Mouse (Mus musculus) MEL (cell line): ENCODE data around the gene Faf1. TPM values are rescaled to one million over a fixed set of nuclear protein-coding genes. Genes with fewer than 3 reads are reported as not detected.
"Not testable (repeated sequence)": the region's sequence is repeated elsewhere in the genome, so short reads cannot be mapped to it uniquely, and the experiment has no call there.

Experiments used
- DNase-seq: peaks from one replicate; pipeline ENCODE4 v3.0.0; 2011; ENCODE audit warnings: low read depth, low spot score
- H3K27ac ChIP-seq: 2 replicates; pipeline ENCODE4 v1.5.1; 2012; ENCODE audit warnings: low read depth, mild to moderate bottlenecking, control low read depth, low read length, moderate library complexity; ENCODE audit not compliant: control insufficient read depth
- H3K27me3 ChIP-seq, 2 experiments: fragments of 150-350 bp in 1 of 2; sonication (generic) in 1 of 2; 2 replicates each; pipeline ENCODE4 v1.6.1; 2012; ENCODE audit warnings: low read length in 2 of 2, mild to moderate bottlenecking in 2 of 2, improper control_type of control experiment in 1 of 2, moderate library complexity in 1 of 2; ENCODE audit not compliant: insufficient read depth in 2 of 2, control insufficient read depth in 1 of 2
- H3K36me3 ChIP-seq, 2 experiments: 2 replicates each; pipeline ENCODE4 v1.6.1; 2012 to 2014; ENCODE audit warnings: low read length in 2 of 2, improper control_type of control experiment in 1 of 2, inconsistent platforms in 1 of 2, mild to moderate bottlenecking in 1 of 2; ENCODE audit not compliant: insufficient read depth in 2 of 2, control insufficient read depth in 1 of 2
- H3K4me1 ChIP-seq, 2 experiments: fragments of 150-350 bp in 1 of 2; sonication (generic) in 1 of 2; 2 replicates each; pipeline ENCODE4 v1.6.1; 2012; ENCODE audit warnings: low read length in 2 of 2, improper control_type of control experiment in 1 of 2, mild to moderate bottlenecking in 1 of 2; ENCODE audit not compliant: insufficient read depth in 2 of 2, control insufficient read depth in 1 of 2
- H3K4me3 ChIP-seq, 2 experiments: fragments of 150-350 bp in 1 of 2; sonication (generic) in 1 of 2; 2 replicates each; pipeline ENCODE4 v1.5.1; 2012; ENCODE audit warnings: low read depth in 2 of 2, low read length in 2 of 2, mild to moderate bottlenecking in 2 of 2, moderate library complexity in 2 of 2, control low read depth in 1 of 2, improper control_type of control experiment in 1 of 2; ENCODE audit not compliant: control insufficient read depth in 1 of 2, insufficient read depth in 1 of 2
- H3K79me2 ChIP-seq: 2 replicates; pipeline ENCODE4 v1.6.1; 2012; ENCODE audit warnings: mild to moderate bottlenecking, low read length, moderate library complexity; ENCODE audit not compliant: control insufficient read depth, poor library complexity, insufficient read depth
- H3K9ac ChIP-seq: 2 replicates; pipeline ENCODE4 v1.6.1; 2012; ENCODE audit warnings: low read depth, mild to moderate bottlenecking, control low read depth, low read length, moderate library complexity; ENCODE audit not compliant: control insufficient read depth, poor library complexity, severe bottlenecking
- H3K9me3 ChIP-seq: fragments of 150-350 bp; sonication (generic); replicated peaks from 2 replicates; pipeline ENCODE4 v1.6.1; 2012; ENCODE audit warnings: mild to moderate bottlenecking, low read length, improper control_type of control experiment, moderate library complexity; ENCODE audit not compliant: insufficient read depth
- EP300 ChIP-seq, 2 experiments: IDR thresholded peaks; 2 replicates each; pipeline ENCODE4 v1.6.1; 2011; ENCODE audit warnings: improper control_type of control experiment in 2 of 2, low read length in 2 of 2, low read depth in 1 of 2, mild to moderate bottlenecking in 1 of 2
- ETS1 ChIP-seq: IDR thresholded peaks from 2 replicates; pipeline ENCODE4 v1.6.1; 2012; ENCODE audit warnings: low read depth, mild to moderate bottlenecking, inconsistent platforms, low read length, improper control_type of control experiment, moderate library complexity
- GABPA ChIP-seq: IDR thresholded peaks from 2 replicates; pipeline ENCODE4 v1.6.1; 2012; ENCODE audit warnings: low read depth, mild to moderate bottlenecking, inconsistent platforms, low read length, improper control_type of control experiment, moderate library complexity
- GATA1 ChIP-seq: IDR thresholded peaks from 2 replicates; pipeline ENCODE4 v1.6.1; 2011; ENCODE audit warnings: low read depth, low read length, improper control_type of control experiment
- JUND ChIP-seq: IDR thresholded peaks from 2 replicates; pipeline ENCODE4 v1.6.1; 2011; ENCODE audit warnings: low read depth, mild to moderate bottlenecking, improper control_type of control experiment, low read length
- MAFK ChIP-seq: IDR thresholded peaks from 2 replicates; pipeline ENCODE4 v1.6.1; 2011; ENCODE audit warnings: low read depth, mild to moderate bottlenecking, low read length, improper control_type of control experiment, borderline replicate concordance
- MAZ ChIP-seq: IDR thresholded peaks from 2 replicates; pipeline ENCODE4 v1.6.1; 2012; ENCODE audit warnings: low read depth, mild to moderate bottlenecking, inconsistent platforms, low read length, improper control_type of control experiment
- MXI1 ChIP-seq: IDR thresholded peaks from 2 replicates; pipeline ENCODE4 v1.6.1; 2011; ENCODE audit warnings: mild to moderate bottlenecking, low read depth, low read length, improper control_type of control experiment
- MYC ChIP-seq: IDR thresholded peaks from 2 replicates; pipeline ENCODE4 v1.6.1; 2011; ENCODE audit warnings: low read depth, mild to moderate bottlenecking, low read length, improper control_type of control experiment, moderate library complexity
- NELFE ChIP-seq: IDR thresholded peaks from 2 replicates; pipeline ENCODE4 v1.6.1; 2011; ENCODE audit warnings: low read depth, low read length, improper control_type of control experiment
- RAD21 ChIP-seq: IDR thresholded peaks from 2 replicates; pipeline ENCODE4 v1.6.1; 2011; ENCODE audit warnings: mild to moderate bottlenecking, low read depth, low read length, improper control_type of control experiment
- SIN3A ChIP-seq: IDR thresholded peaks from 2 replicates; pipeline ENCODE4 v1.6.1; 2012; ENCODE audit warnings: low read length, improper control_type of control experiment, inconsistent platforms
- UBTF ChIP-seq: IDR thresholded peaks from 2 replicates; pipeline ENCODE4 v1.6.1; 2012; ENCODE audit warnings: low read depth, mild to moderate bottlenecking, inconsistent platforms, low read length, improper control_type of control experiment, moderate library complexity, borderline replicate concordance; ENCODE audit not compliant: insufficient read depth
- USF1 ChIP-seq: IDR thresholded peaks from 2 replicates; pipeline ENCODE4 v1.6.1; 2014; ENCODE audit warnings: low read depth, mild to moderate bottlenecking, inconsistent platforms, low read length, improper control_type of control experiment, moderate library complexity
- ZNF384 ChIP-seq: IDR thresholded peaks from 2 replicates; pipeline ENCODE4 v1.6.1; 2012; ENCODE audit warnings: low read depth, mild to moderate bottlenecking, inconsistent platforms, low read length, improper control_type of control experiment
- polyA plus RNA-seq, 2 experiments: library from polyadenylated mRNA; stranded (reverse) in 1 of 2; unstranded in 1 of 2; fragments of >175 nt in 1 of 2; fragments of >200 nt in 1 of 2; gene quantifications; 2 replicates each; pipeline versions ENCODE4 v1.2.1 to v1.2.4; 2012; ENCODE audit warnings: low replicate concordance in 2 of 2, low read depth in 1 of 2; ENCODE audit not compliant: insufficient read length in 2 of 2, insufficient read depth in 1 of 2, missing spikeins in 1 of 2
- total RNA-seq: library from RNA; depleted of rRNA; stranded (reverse); fragments of 300-350 nt; gene quantifications from 2 replicates; pipeline ENCODE4 v1.2.3, GENCODE M21; 2012

Gene Faf1
- total and polyA plus RNA-seq, 3 experiments = 36.5 to 37.6 TPM; not detected in 1

DNA sequence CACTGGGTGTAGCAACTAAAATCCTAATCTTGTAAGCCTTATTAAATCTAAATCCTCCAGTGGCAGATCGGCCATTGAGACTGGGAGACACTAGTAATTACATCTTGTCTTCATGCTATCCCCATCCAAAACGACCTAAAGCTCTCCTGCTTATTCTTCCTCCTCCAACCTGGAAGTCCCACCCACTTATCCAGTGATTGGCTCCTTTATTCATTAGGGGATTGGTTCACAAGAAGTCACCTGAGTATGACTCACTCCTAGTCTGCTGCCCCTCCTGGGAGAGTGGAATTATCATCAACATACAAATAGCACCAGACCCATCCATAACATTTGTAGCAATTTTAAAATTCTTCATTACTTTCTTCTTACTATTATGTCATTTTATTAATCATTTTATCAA, 7.2 kb downstream of the Faf1 start:
- H3K79me2 ChIP-seq = peaks cover 63% of the 10 kb centered on the region

DNA sequence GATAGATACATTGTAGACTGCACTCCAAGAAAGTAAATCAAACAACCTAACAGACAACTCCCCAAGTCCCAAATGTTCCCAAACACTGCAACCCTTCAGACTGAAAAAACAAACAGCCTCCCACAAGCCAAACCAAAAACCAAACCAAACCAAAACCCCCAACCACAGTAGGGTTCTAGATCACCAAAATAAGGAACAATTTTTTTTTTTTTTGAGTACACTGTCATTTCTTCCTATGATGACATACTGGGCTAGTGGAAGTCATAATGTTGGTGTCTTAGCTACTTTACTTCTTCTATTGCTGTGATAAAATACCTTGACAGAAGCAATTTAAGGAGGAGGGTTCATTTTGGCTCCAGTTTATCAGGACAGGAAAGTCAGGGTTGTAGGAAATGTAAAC, 16.3 kb downstream of the Faf1 start:
- peaks cover 0 to 2% of the 10 kb centered on the region in 2 experiments; a peak in 1 of 4 replicates for H3K4me1 ChIP-seq
- no peaks in the 10 kb centered on the region for H3K9me3 ChIP-seq
- H3K27ac ChIP-seq = no peak overlapping the region
- peak; percentile 20 for DNase-seq
- H3K9ac ChIP-seq = no peak overlapping the region
- peaks cover 44% of the 10 kb centered on the region for H3K79me2 ChIP-seq
- H3K27me3 ChIP-seq = no peaks in the 10 kb centered on the region
- TF ChIP-seq MXI1 (peak; percentile 21; the same call in 1 of the 2 replicates), MAZ (no peak), ETS1 (no peak), MAFK (no peak), JUND (no peak), EP300 (IDR thresholded peaks at IDR 0.05; ENCODE audit: low read depth in 1 of 2, low read length in 2 of 2) (0 out of 4 replicates have a peak, but pooled peaks of 1 of the 2 experiments have one; percentile 8), MYC (no peak), NELFE (no peak), RAD21 (no peak), ZNF384 (peak; percentile 67), GABPA (no peak)
- H3K4me3 ChIP-seq = no peak overlapping the region
- peaks cover 8% of the 10 kb centered on the region in 2 experiments for H3K36me3 ChIP-seq

More for the DNA sequence above, 7.2 kb downstream of the Faf1 start:
- DNase-seq = peak; percentile 33
- Histone ChIP-seq H3K27ac (no peak overlapping the region), H3K4me1 (peaks cover 6 to 8% of the 10 kb centered on the region in 2 experiments; a peak in 3 of 4 replicates), H3K9ac (no peak overlapping the region), H3K4me3 (no peak overlapping the region), H3K9me3 (no peaks in the 10 kb centered on the region), H3K27me3 (no peaks in the 10 kb centered on the region), H3K36me3 (peaks cover 11 to 18% of the 10 kb centered on the region in 2 experiments)
- TF ChIP-seq USF1 = peak; percentile 31; the same call in 1 of the 2 replicates
- no peak for TF ChIP-seq UBTF

DNA sequence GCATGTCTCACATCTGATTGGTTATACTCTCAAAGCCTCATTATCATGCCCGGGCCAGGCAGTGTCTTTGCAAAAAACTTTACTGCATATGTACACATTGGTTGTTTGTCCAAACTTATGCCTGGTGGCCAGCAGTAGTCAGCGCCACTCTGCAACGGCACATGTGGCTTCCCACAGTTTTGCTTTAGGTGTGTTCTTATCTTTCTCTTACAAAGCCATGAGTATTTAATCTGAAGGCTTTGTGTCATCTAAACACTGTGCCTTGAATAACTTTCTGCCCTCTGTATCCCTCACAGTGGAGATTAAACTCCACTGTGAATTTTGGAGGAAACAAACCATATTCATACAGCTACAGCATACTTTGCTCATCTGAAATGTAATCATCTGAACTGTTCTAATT, 24.3 kb downstream of the Faf1 start:
- peak overlapping the region in 1 of 2 experiments; percentile 6; a peak in 3 of 4 replicates for H3K4me3 ChIP-seq
- TF ChIP-seq GATA1 (0 out of 2 replicates have a peak, but pooled peaks have one; percentile 23), MXI1 (peak; percentile 60), SIN3A (0 out of 2 replicates have a peak, but pooled peaks have one; percentile 34)
- peaks cover 21% of the 10 kb centered on the region for H3K79me2 ChIP-seq
- peaks cover 0 to 19% of the 10 kb centered on the region in 2 experiments; a peak in 2 of 4 replicates for H3K36me3 ChIP-seq
- H3K4me1 ChIP-seq, H3K27me3 ChIP-seq, H3K9me3 ChIP-seq: not testable (repeated sequence)
- peak overlapping the region; percentile 43; the same call in 1 of the 2 replicates for H3K9ac ChIP-seq
- DNase-seq = peak; percentile 54
- peak overlapping the region; percentile 45; the same call in 1 of the 2 replicates for H3K27ac ChIP-seq
